Mouse (Mus musculus) thymus, adult 2 months (tissue): Measurements from ENCODE around the gene Trcg1.

Experiments
- CTCF ChIP-seq: fragments of 200-500 bp; IDR thresholded peaks from 2 replicates; pipeline ENCODE4 v1.5.1; 2012; ENCODE audit warnings: mild to moderate bottlenecking, control low read depth, low read length, moderate library complexity, borderline replicate concordance; ENCODE audit not compliant: control insufficient read depth, poor library complexity, insufficient read depth; ENCODE audit errors: extremely low read depth
- POLR2A ChIP-seq: fragments of 200-500 bp; IDR thresholded peaks from 2 replicates; pipeline ENCODE4 v1.6.1; 2012; ENCODE audit warnings: mild to moderate bottlenecking, low read length, control low read depth, moderate library complexity; ENCODE audit not compliant: control insufficient read depth, poor library complexity, insufficient read depth; ENCODE audit errors: extremely low read depth

- TF ChIP-seq CTCF: no peak
- no peak for TF ChIP-seq POLR2A
Measured at GRCm38 (mm10) chr9:57238220-57238619, 1.9 kb downstream of the Trcg1 start.
